ENCODE assay signal across 24 mouse cellular contexts in the genomic region with DNA sequence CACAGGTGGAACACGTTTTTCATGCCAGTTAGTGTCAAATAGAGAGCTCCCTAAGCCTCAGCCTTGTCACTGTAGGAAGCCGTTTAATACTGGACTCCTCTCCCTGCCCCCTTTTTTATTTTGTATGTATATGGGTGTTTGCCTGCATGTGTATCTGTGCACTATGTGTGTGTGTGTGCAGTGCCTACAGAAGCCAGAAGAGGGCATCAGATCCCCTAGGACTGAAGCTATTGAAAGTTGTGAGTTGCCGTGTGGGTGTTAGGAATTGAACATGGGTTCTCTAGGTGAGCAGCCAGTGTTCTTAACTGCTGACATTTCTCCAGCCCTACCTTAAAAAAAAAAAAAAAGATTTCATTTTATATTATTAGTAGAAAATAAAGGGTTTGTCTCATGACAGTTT. TPM values are rescaled to one million over a fixed set of nuclear protein-coding genes. Genes with fewer than 3 reads are reported as not detected.
A peak's percentile ranks its signal among the peaks of the same experiment; 100 is the strongest.
DNase-seq lines count a peak whose midpoint lies in the region; ATAC-seq and TF ChIP-seq lines count a peak whose summit lies in the region.
"Had no signal": no experiment of that assay in that cellular context is flagged by ENCODE, and none has a peak within 500 bp of the region (broad histone marks: within the 10 kb centered on the region; RNA-seq: fewer than 3 reads in every experiment).

No protein-coding gene starts in this region.

- 0 out of 2 replicates have a peak, but pooled peaks have one; percentile 3 for TF ChIP-seq CTCF in heart, postnatal 0 days (IDR thresholded peaks at IDR 0.05; ENCODE audit: low read depth)
- TF ChIP-seq CTCF in left cerebral cortex, adult 2 months (IDR thresholded peaks at IDR 0.05), result peak; percentile 22
- peak; percentile 48 for TF ChIP-seq CTCF in stomach, postnatal 0 days (IDR thresholded peaks at IDR 0.05; ENCODE audit: low read depth)

- 84% methylated on average over 3 of the region's 3 CpGs for WGBS in heart, postnatal 0 days
- WGBS in neural tube, embryonic 14.5 days, result 78% methylated on average over 3 of the region's 3 CpGs
- 85% methylated on average over 3 of the region's 3 CpGs for WGBS in neural tube, embryonic 15.5 days
- 82% methylated on average over 3 of the region's 3 CpGs for WGBS in stomach, postnatal 0 days

- DNase-seq in heart, postnatal 0 days (ENCODE audit: low spot score), result no peak
- DNase-seq in heart, adult 11 months, result no peak
- DNase-seq in left cerebral cortex, adult 2 months (ENCODE audit: extremely low spot score in 1 of 2, low spot score in 2 of 2), result no peak
- DNase-seq in left cerebral cortex, postnatal 4 days, result no peak
- DNase-seq in stomach, postnatal 0 days (ENCODE audit: low spot score), result no peak
- DNase-seq in adrenal gland, postnatal 25 days, result no peak
- DNase-seq: adrenal gland, postnatal 36 days; B cell, adult 2 months; cerebellum, adult 18-20 months; cerebellum, postnatal 36 days; layer of hippocampus, postnatal 36 days; right cerebral cortex, postnatal 25 days; thymus, adult 2 months had no signal

- no peaks in the 10 kb centered on the region for H3K27me3 ChIP-seq in heart, postnatal 0 days (ENCODE audit: control insufficient read depth, insufficient read depth, low read length)
- H3K27me3 ChIP-seq in neural tube, embryonic 14.5 days (ENCODE audit: control insufficient read depth, insufficient read depth, low read length), result no peaks in the 10 kb centered on the region
- no peaks in the 10 kb centered on the region for H3K27me3 ChIP-seq in neural tube, embryonic 15.5 days (replicated peaks)
- H3K27me3 ChIP-seq in stomach, postnatal 0 days (ENCODE audit: control insufficient read depth, insufficient read depth, low read length), result no peaks in the 10 kb centered on the region
- H3K27me3 ChIP-seq: heart, embryonic 15.5 days; limb, embryonic 15.5 days; lung, embryonic 15.5 days; stomach, embryonic 15.5 days had no signal

- no peak overlapping the region for H3K4me2 ChIP-seq in heart, postnatal 0 days (ENCODE audit: low read depth, low read length)
- no peak overlapping the region for H3K4me2 ChIP-seq in neural tube, embryonic 14.5 days (ENCODE audit: low read depth, low read length)
- no peak overlapping the region for H3K4me2 ChIP-seq in neural tube, embryonic 15.5 days
- no peak overlapping the region for H3K4me2 ChIP-seq in stomach, postnatal 0 days (replicated peaks; ENCODE audit: low read depth)
- H3K4me2 ChIP-seq: heart, embryonic 15.5 days; limb, embryonic 15.5 days; lung, embryonic 15.5 days; midbrain, embryonic 11.5 days; stomach, embryonic 15.5 days had no signal

- H3K4me3 ChIP-seq in heart, postnatal 0 days (ENCODE audit: low read depth, low read length), result no peak overlapping the region
- H3K4me3 ChIP-seq in left cerebral cortex, adult 2 months, result no peak overlapping the region
- no peak overlapping the region for H3K4me3 ChIP-seq in neural tube, embryonic 14.5 days (ENCODE audit: low read depth, low read length)
- no peak overlapping the region for H3K4me3 ChIP-seq in neural tube, embryonic 15.5 days (replicated peaks)
- no peak overlapping the region for H3K4me3 ChIP-seq in stomach, postnatal 0 days (ENCODE audit: low read depth, low read length)
- H3K4me3 ChIP-seq: forebrain, embryonic 10.5 days; heart, embryonic 15.5 days; limb, embryonic 15.5 days; lung, embryonic 15.5 days; stomach, embryonic 15.5 days had no signal

- intact Hi-C loops in left cerebral cortex, adult 2 months (cut with DNase I), result no loop called here
- intact Hi-C loops in left cerebral cortex, postnatal 4 days (cut with DNase I), result no loop called here

- no peak for ATAC-seq in heart, postnatal 0 days (ENCODE audit: insufficient read depth, low read depth)
- peak; percentile 29; the same call in 1 of the 2 replicates for ATAC-seq in neural tube, embryonic 14.5 days (ENCODE audit: low read depth)
- no peak for ATAC-seq in neural tube, embryonic 15.5 days (ENCODE audit: low FRiP score)
- ATAC-seq in stomach, postnatal 0 days (ENCODE audit: low FRiP score, low TSS enrichment), result no peak
- ATAC-seq: intestine, embryonic 16.5 days; Patski had no signal

- H3K27ac ChIP-seq in heart, postnatal 0 days (ENCODE audit: low read depth), result no peak overlapping the region
- H3K27ac ChIP-seq in left cerebral cortex, adult 2 months, result no peak overlapping the region
- H3K27ac ChIP-seq in neural tube, embryonic 14.5 days (ENCODE audit: low read depth, low read length), result no peak overlapping the region
- H3K27ac ChIP-seq in neural tube, embryonic 15.5 days (replicated peaks), result no peak overlapping the region
- no peak overlapping the region for H3K27ac ChIP-seq in stomach, postnatal 0 days (replicated peaks)
- H3K27ac ChIP-seq: forebrain, embryonic 10.5 days; heart, embryonic 15.5 days; kidney, postnatal 0 days; limb, embryonic 15.5 days; lung, embryonic 15.5 days; stomach, embryonic 15.5 days had no signal

- H3K4me1 ChIP-seq in heart, postnatal 0 days (ENCODE audit: control insufficient read depth, insufficient read depth), result no peaks in the 10 kb centered on the region; the same call in 1 of the 2 replicates
- H3K4me1 ChIP-seq in neural tube, embryonic 14.5 days (ENCODE audit: control insufficient read depth, insufficient read depth, low read length), result peaks cover 11% of the 10 kb centered on the region
- H3K4me1 ChIP-seq in neural tube, embryonic 15.5 days, result peaks cover 36% of the 10 kb centered on the region
- no peaks in the 10 kb centered on the region for H3K4me1 ChIP-seq in stomach, postnatal 0 days (replicated peaks; ENCODE audit: control insufficient read depth, insufficient read depth)
- H3K4me1 ChIP-seq: forebrain, embryonic 10.5 days; lung, embryonic 15.5 days had no signal

- H3K9ac ChIP-seq in heart, postnatal 0 days (replicated peaks; ENCODE audit: low read depth, low read length), result no peak overlapping the region
- no peak overlapping the region for H3K9ac ChIP-seq in neural tube, embryonic 14.5 days (replicated peaks; ENCODE audit: low read depth, low read length)
- no peak overlapping the region for H3K9ac ChIP-seq in neural tube, embryonic 15.5 days (replicated peaks)
- H3K9ac ChIP-seq in stomach, postnatal 0 days (ENCODE audit: low read length), result no peak overlapping the region
- H3K9ac ChIP-seq: heart, embryonic 15.5 days; limb, embryonic 15.5 days; lung, embryonic 15.5 days; stomach, embryonic 15.5 days had no signal

- no peaks in the 10 kb centered on the region for H3K9me3 ChIP-seq in heart, postnatal 0 days (replicated peaks; ENCODE audit: control insufficient read depth, low read length)
- H3K9me3 ChIP-seq in neural tube, embryonic 14.5 days (ENCODE audit: control insufficient read depth, low read length), result no peaks in the 10 kb centered on the region
- no peaks in the 10 kb centered on the region for H3K9me3 ChIP-seq in neural tube, embryonic 15.5 days (replicated peaks)
- no peaks in the 10 kb centered on the region for H3K9me3 ChIP-seq in stomach, postnatal 0 days (ENCODE audit: control insufficient read depth, low read length)
- H3K9me3 ChIP-seq: forebrain, embryonic 10.5 days; heart, embryonic 15.5 days; limb, embryonic 15.5 days; lung, embryonic 15.5 days; stomach, embryonic 15.5 days had no signal

- no peaks in the 10 kb centered on the region for H3K36me3 ChIP-seq in heart, postnatal 0 days (replicated peaks; ENCODE audit: control insufficient read depth, insufficient read depth, low read length)
- H3K36me3 ChIP-seq in neural tube, embryonic 14.5 days (ENCODE audit: control insufficient read depth, insufficient read depth, low read length), result no peaks in the 10 kb centered on the region
- no peaks in the 10 kb centered on the region for H3K36me3 ChIP-seq in neural tube, embryonic 15.5 days
- no peaks in the 10 kb centered on the region for H3K36me3 ChIP-seq in stomach, postnatal 0 days (ENCODE audit: control insufficient read depth, insufficient read depth, low read length)
- H3K36me3 ChIP-seq: forebrain, embryonic 10.5 days; heart, embryonic 15.5 days; limb, embryonic 15.5 days; lung, embryonic 15.5 days; stomach, embryonic 15.5 days had no signal

- TF ChIP-seq EP300 in heart, postnatal 0 days (IDR thresholded peaks at IDR 0.05; ENCODE audit: low read depth), result no peak
- no peak for TF ChIP-seq EP300 in stomach, postnatal 0 days (optimal IDR thresholded peaks at IDR 0.05)

RNA-seq across cellular contexts. Expression of gene Smpd3, which starts 38.1 kb away (rescaled TPM):
- 6.5 and 8.0 TPM in 2 replicates for total RNA-seq in heart, postnatal 0 days (2014; rRNA removed; ENCODE audit: low replicate concordance)
- polyA plus RNA-seq in heart, postnatal 0 days (2015; fragmentation: Nextera tagmentation; extraction: Ambion mirVana), result 2.4 and 2.5 TPM in 2 replicates
- 10 to 100 TPM; 52.6 to 59.1 TPM for total RNA-seq in left cerebral cortex, adult 2 months (2021)
- total RNA-seq in left cerebral cortex, postnatal 4 days (2021), result 100 to 1,000 TPM; 152 to 158 TPM
- 39.5 and 43.3 TPM in 2 replicates for polyA plus RNA-seq in neural tube, embryonic 14.5 days (2014; fragmentation: Nextera tagmentation; extraction: Ambion mirVana)
- polyA plus RNA-seq in neural tube, embryonic 15.5 days (2015; fragmentation: Nextera tagmentation; extraction: Ambion mirVana), result 45.1 and 50.1 TPM in 2 replicates
- polyA plus RNA-seq in stomach, postnatal 0 days (2015; fragmentation: Nextera tagmentation; extraction: Ambion mirVana), result 47.6 and 47.7 TPM in 2 replicates
- total RNA-seq in adrenal gland, postnatal 25 days (2021), result 6.6 and 8.0 TPM in 2 replicates
